Mouse (Mus musculus): ENCODE results near the gene Zcchc3.
"Not testable (repeated sequence)": the region's sequence is repeated elsewhere in the genome, so short reads cannot be mapped to it uniquely, and the experiment has no call there.

Zcchc3 gene

GRCm38 (mm10) chr2:152414591-152415165 is at the start of gene Zcchc3:
Gene Zcchc3, minus strand, starts transcription at chr2:152415027.
- no peak for DNase-seq (ENCODE audit: low read depth, low spot score)

- DNase-seq (ENCODE audit: low read depth, low spot score): no peak
Observed at GRCm38 (mm10) chr2:152459241-152459640, 44.4 kb upstream of the Zcchc3 start.

- no peak for DNase-seq (ENCODE audit: low read depth, low spot score)
Observed at GRCm38 (mm10) chr2:152452101-152452781, 37.4 kb upstream of the Zcchc3 start.

GRCm38 (mm10) chr2:152450241-152450640 is 35.4 kb upstream of the Zcchc3 start:
- peak; percentile 33 for DNase-seq (ENCODE audit: low read depth, low spot score)

GRCm38 (mm10) chr2:152447461-152447860 is 32.6 kb upstream of the Zcchc3 start:
- DNase-seq (ENCODE audit: low read depth, low spot score): no peak

GRCm38 (mm10) chr2:152446642-152447041 is 31.8 kb upstream of the Zcchc3 start:
- no peak for DNase-seq (ENCODE audit: low read depth, low spot score)

GRCm38 (mm10) chr2:152443281-152443680 is 28.5 kb upstream of the Zcchc3 start:
- DNase-seq (ENCODE audit: low read depth, low spot score): no peak

- DNase-seq (ENCODE audit: low read depth, low spot score): no peak
Observed at GRCm38 (mm10) chr2:152442322-152442721, 27.5 kb upstream of the Zcchc3 start.

- no peak for DNase-seq (ENCODE audit: low read depth, low spot score)
Observed at GRCm38 (mm10) chr2:152439833-152440232, 25.0 kb upstream of the Zcchc3 start.

- DNase-seq (ENCODE audit: low read depth, low spot score): no peak
Observed at GRCm38 (mm10) chr2:152438963-152439362, 24.1 kb upstream of the Zcchc3 start.

- DNase-seq (ENCODE audit: low read depth, low spot score): peak; percentile 54
Observed at GRCm38 (mm10) chr2:152436983-152437860, 22.4 kb upstream of the Zcchc3 start.

GRCm38 (mm10) chr2:152436405-152436901 is 21.6 kb upstream of the Zcchc3 start:
- DNase-seq (ENCODE audit: low read depth, low spot score): no peak

- not testable (repeated sequence) for DNase-seq (ENCODE audit: low read depth, low spot score)
Observed at GRCm38 (mm10) chr2:152428481-152428880, 13.7 kb upstream of the Zcchc3 start.

- DNase-seq (ENCODE audit: low read depth, low spot score): no peak
Observed at GRCm38 (mm10) chr2:152427493-152427892, 12.7 kb upstream of the Zcchc3 start.

GRCm38 (mm10) chr2:152415786-152416185 is 959 bp upstream of the Zcchc3 start:
- DNase-seq (ENCODE audit: low read depth, low spot score): no peak

GRCm38 (mm10) chr2:152415287-152415686 is 460 bp upstream of the Zcchc3 start, which contains the start of gene 6820408C15Rik:
Gene 6820408C15Rik, plus strand, starts transcription at chr2:152415587.
- no peak for DNase-seq (ENCODE audit: low read depth, low spot score)

- DNase-seq (ENCODE audit: low read depth, low spot score): no peak
Observed at GRCm38 (mm10) chr2:152413765-152414584, 852 bp downstream of the Zcchc3 start.

- DNase-seq (ENCODE audit: low read depth, low spot score): no peak
Observed at GRCm38 (mm10) chr2:152413158-152413764, 1.6 kb downstream of the Zcchc3 start.

- DNase-seq (ENCODE audit: low read depth, low spot score): no peak
Observed at GRCm38 (mm10) chr2:152412526-152413157, 2.2 kb downstream of the Zcchc3 start.

GRCm38 (mm10) chr2:152411471-152411870 is 3.4 kb downstream of the Zcchc3 start:
- no peak for DNase-seq (ENCODE audit: low read depth, low spot score)
